Mouse (Mus musculus) heart, embryonic 14.5 days (tissue): Measurements from ENCODE around the gene Chst15. TPM values are rescaled to one million over a fixed set of nuclear protein-coding genes. Genes with fewer than 3 reads are reported as not detected.

Experiments
- ATAC-seq: fragments of 200-750 bp; cut with Nextera tagmentation; 2 replicates; pipeline ENCODE4 v1.8.0; 2017; ENCODE audit warnings: low read depth, moderate TSS enrichment; ENCODE audit not compliant: insufficient number of reproducible peaks, insufficient read depth, low FRiP score
- H3K27ac ChIP-seq, 2 experiments: fragments of 200-500 bp in 1 of 2; fragments of 300-500 bp in 1 of 2; sonication (generic) in 1 of 2; replicated peaks in 1 of 2; 2 replicates each; pipeline ENCODE4 v1.5.1; 2012 to 2014; ENCODE audit warnings: low read depth in 2 of 2, low read length in 2 of 2, control low read depth in 1 of 2, mild to moderate bottlenecking in 1 of 2, mixed read lengths in 1 of 2; ENCODE audit not compliant: control insufficient read depth in 1 of 2, insufficient read depth in 1 of 2
- H3K27me3 ChIP-seq: fragments of 300-500 bp; sonication (generic); 2 replicates; pipeline ENCODE4 v1.6.1; 2014; ENCODE audit warnings: mild to moderate bottlenecking, low read length, control low read depth; ENCODE audit not compliant: control insufficient read depth, insufficient read depth
- H3K36me3 ChIP-seq: fragments of 300-500 bp; sonication (generic); 2 replicates; pipeline ENCODE4 v1.6.1; 2014; ENCODE audit warnings: mild to moderate bottlenecking, control low read depth, low read length, mixed read lengths; ENCODE audit not compliant: control insufficient read depth, insufficient read depth
- H3K4me1 ChIP-seq, 2 experiments: fragments of 200-500 bp in 1 of 2; fragments of 300-500 bp in 1 of 2; sonication (generic) in 1 of 2; 2 replicates each; pipeline ENCODE4 v1.6.1; 2012 to 2014; ENCODE audit warnings: low read length in 2 of 2, control low read depth in 1 of 2, mixed read lengths in 1 of 2; ENCODE audit not compliant: control insufficient read depth in 2 of 2, insufficient read depth in 2 of 2
- H3K4me2 ChIP-seq: fragments of 300-500 bp; sonication (generic); 2 replicates; pipeline ENCODE4 v1.6.1; 2014; ENCODE audit warnings: mild to moderate bottlenecking, low read length
- H3K4me3 ChIP-seq, 2 experiments: fragments of 200-500 bp in 1 of 2; fragments of 300-500 bp in 1 of 2; sonication (generic) in 1 of 2; 2 replicates each; pipeline ENCODE4 v1.5.1; 2012 to 2014; ENCODE audit warnings: low read length in 2 of 2, mild to moderate bottlenecking in 2 of 2, control low read depth in 1 of 2, low read depth in 1 of 2, moderate library complexity in 1 of 2; ENCODE audit not compliant: control insufficient read depth in 1 of 2, insufficient read depth in 1 of 2
- H3K9ac ChIP-seq: fragments of 300-500 bp; sonication (generic); 2 replicates; pipeline ENCODE4 v1.6.1; 2014; ENCODE audit warnings: mild to moderate bottlenecking, low read length
- H3K9me3 ChIP-seq: fragments of 300-500 bp; sonication (generic); 2 replicates; pipeline ENCODE4 v1.6.1; 2016; ENCODE audit warnings: low read length, control low read depth; ENCODE audit not compliant: control insufficient read depth
- WGBS: fragments of 180-500 bp; shearing (Covaris S2); extraction: QIAGEN DNeasy Blood & Tissue Kit; methylation state at CpG from one replicate; pipeline ENCODE4 v1.1.7; 2014; 5-methylcytosine and 5-hydroxymethylcytosine counted together
- polyA plus RNA-seq: library from polyadenylated mRNA; unstranded; fragments of >200 nt; fragmentation: Nextera tagmentation; extraction: Ambion mirVana; gene quantifications from 2 replicates; pipeline ENCODE4 v1.2.1, GENCODE M21; 2014

Chst15 gene
- polyA plus RNA-seq, 1 experiment from 2014 or later, result 3.3 TPM

DNA sequence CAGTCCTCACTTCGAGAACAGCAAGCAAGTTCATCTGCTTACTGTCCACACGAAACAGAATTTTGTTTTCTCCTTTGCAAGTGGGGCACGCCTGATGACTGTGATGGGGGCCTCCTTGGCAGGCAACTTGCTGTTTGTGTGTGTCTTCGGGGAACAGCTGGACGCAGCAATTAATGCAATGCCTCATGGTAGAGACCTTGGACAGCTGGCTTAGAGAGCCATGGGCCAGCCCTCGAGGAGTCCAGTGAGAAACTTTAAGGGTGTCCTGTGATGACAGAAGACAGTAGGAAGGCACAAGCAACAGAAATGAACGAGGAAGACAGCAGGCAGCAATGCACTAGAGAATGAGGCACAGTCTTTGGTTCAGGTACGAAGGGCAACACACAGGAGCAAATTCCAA lies 46.7 kb downstream of the Chst15 start:
- no peaks in the 10 kb centered on the region; a peak in 1 of 4 replicates for H3K4me1 ChIP-seq
- H3K27ac ChIP-seq, result no peak overlapping the region
- no peaks in the 10 kb centered on the region for H3K27me3 ChIP-seq
- whole genome bisulfite sequencing, result 78% methylated on average over 8 of the region's 8 CpGs
- no peak overlapping the region for H3K4me2 ChIP-seq
- no peak overlapping the region for H3K4me3 ChIP-seq
- ATAC-seq, result no peak
- H3K9ac ChIP-seq, result no peak overlapping the region
- H3K9me3 ChIP-seq, result no peaks in the 10 kb centered on the region
- H3K36me3 ChIP-seq, result peaks cover 5% of the 10 kb centered on the region; the same call in 1 of the 2 replicates

DNA sequence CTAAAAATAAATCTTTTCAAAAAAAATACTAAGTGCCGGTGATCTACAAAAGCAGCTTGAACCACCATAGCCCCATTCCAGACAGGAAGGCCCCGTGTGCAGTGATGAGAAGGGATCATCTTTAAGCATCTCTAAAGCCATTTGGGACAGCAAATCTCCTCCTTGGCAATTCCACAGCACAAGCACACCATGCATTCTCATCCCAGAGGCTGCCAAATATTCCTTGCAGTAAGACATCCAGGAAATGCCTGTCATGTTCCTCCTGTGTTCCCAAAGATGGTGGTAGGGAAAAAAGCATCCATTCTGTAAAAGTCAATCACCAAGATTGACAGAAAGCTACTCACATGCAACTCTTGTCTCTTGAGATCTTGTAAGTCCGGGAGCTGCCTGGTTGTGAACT lies 47.4 kb downstream of the Chst15 start:
- WGBS, result 76% methylated on average over 3 of the region's 3 CpGs
- Histone ChIP-seq H3K9me3 (no peaks in the 10 kb centered on the region), H3K4me1 (peaks cover 1 to 2% of the 10 kb centered on the region in 2 experiments; a peak in 2 of 4 replicates), H3K36me3 (peaks cover 5% of the 10 kb centered on the region; the same call in 1 of the 2 replicates), H3K4me3 (no peak overlapping the region), H3K27me3 (no peaks in the 10 kb centered on the region), H3K4me2 (no peak overlapping the region), H3K27ac (no peak overlapping the region), H3K9ac (no peak overlapping the region)
- no peak for ATAC-seq

DNA sequence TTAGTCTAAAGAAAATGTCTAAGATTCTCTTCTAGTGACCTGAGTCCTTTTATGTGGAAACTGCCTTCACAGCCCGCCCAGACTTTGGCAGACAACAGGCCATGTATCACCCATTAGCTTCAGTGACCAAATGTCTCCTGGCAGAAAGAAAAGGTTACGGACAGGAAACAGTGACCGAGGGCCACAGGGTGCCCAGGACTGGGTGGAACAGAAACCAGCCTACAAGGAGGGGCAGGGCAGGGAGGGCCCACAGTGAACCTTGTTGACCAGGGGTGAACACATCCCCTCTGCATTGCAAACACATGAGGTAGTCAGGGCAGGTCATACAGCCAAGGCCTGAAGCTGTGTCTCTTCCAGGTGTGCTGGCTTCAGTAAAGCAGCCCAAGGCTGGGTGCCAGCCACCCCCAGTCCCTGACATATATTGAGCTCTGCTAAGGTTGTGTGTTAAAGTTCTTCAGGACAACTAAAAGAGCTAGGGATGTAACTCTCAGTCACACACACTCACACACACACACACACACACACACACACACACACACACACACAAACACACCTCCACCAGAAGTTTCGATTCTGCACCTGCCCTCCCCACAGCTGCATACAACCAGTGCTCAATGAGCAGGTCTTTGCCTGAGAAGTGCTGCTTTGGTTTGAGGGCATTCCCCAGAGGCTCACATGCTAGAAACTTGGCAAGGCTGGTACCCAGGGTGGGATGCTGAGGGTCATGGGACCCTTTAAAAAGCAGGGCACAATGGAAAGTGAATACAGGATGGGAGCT lies 49.1 kb downstream of the Chst15 start:
- Histone ChIP-seq H3K4me2 (no peak overlapping the region), H3K9me3 (no peaks in the 10 kb centered on the region), H3K36me3 (peaks cover 5% of the 10 kb centered on the region; the same call in 1 of the 2 replicates), H3K27ac (no peak overlapping the region), H3K27me3 (no peaks in the 10 kb centered on the region), H3K9ac (no peak overlapping the region), H3K4me1 (peaks cover 3 to 11% of the 10 kb centered on the region in 2 experiments; a peak in 3 of 4 replicates), H3K4me3 (no peak overlapping the region)
- 84% methylated on average over 4 of the region's 4 CpGs for WGBS
- ATAC-seq, result no peak

- Histone ChIP-seq H3K27ac (no peak overlapping the region), H3K4me3 (no peak overlapping the region), H3K36me3 (peaks cover 3% of the 10 kb centered on the region; the same call in 1 of the 2 replicates), H3K9ac (no peak overlapping the region), H3K4me1 (peaks cover 8 to 21% of the 10 kb centered on the region in 2 experiments; a peak in 3 of 4 replicates), H3K27me3 (no peaks in the 10 kb centered on the region), H3K4me2 (no peak overlapping the region), H3K9me3 (no peaks in the 10 kb centered on the region)
- 32% methylated on average over 3 of the region's 3 CpGs for WGBS
- ATAC-seq, result 0 out of 2 replicates have a peak, but pooled peaks have one; percentile 31
These were observed 52.3 kb downstream of the Chst15 start for GRCm38 (mm10) chr7:132264763-132265162.

DNA sequence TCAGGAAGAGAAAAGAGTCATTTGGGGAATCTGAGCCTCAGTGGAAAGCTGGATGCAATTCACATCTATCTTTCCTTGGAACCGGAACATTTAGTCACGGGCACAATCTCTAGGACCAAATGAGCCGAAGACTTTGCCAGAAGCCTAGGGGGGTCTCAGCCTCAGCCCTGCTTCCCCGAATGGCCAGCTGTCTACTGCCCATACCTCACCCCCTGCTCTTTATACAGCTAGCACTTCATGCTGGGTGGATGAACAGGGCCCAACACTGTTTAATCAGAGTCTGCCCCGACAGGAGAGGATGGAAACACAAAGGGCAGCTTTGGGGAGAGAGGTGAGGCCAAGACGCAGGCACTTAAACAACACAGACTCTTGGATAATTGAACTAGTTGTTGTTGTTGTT lies 53.8 kb downstream of the Chst15 start:
- Histone ChIP-seq H3K9ac (no peak overlapping the region), H3K36me3 (no peaks in the 10 kb centered on the region), H3K4me1 (peaks cover 8 to 21% of the 10 kb centered on the region in 2 experiments; a peak in 3 of 4 replicates), H3K4me2 (no peak overlapping the region), H3K9me3 (no peaks in the 10 kb centered on the region), H3K27ac (no peak overlapping the region), H3K4me3 (no peak overlapping the region), H3K27me3 (no peaks in the 10 kb centered on the region)
- 67% methylated on average over 6 of the region's 6 CpGs for WGBS
- ATAC-seq, result no peak

DNA sequence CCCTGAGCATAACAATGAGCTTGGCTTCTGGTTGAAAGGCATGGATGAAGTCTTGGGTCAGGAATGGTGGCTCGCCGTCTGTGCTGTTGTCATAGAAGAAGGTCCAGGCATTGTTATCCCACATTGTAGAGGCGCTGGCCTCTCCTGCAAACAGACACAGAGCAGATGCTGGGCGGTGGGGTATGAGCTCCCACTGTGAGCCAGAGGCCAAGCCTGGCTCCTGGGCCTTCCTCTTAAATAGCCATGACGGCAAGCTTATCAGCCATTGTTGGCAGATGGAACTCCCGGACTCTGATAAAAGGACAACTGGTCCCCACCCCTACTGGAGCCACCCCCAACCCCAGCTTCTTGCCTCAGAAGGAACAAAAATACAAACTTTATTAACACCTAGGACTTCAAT lies 54.3 kb downstream of the Chst15 start:
- peaks cover 8 to 21% of the 10 kb centered on the region in 2 experiments; a peak in 3 of 4 replicates for H3K4me1 ChIP-seq
- no peak for ATAC-seq
- 18% methylated on average over 6 of the region's 6 CpGs for WGBS

DNA sequence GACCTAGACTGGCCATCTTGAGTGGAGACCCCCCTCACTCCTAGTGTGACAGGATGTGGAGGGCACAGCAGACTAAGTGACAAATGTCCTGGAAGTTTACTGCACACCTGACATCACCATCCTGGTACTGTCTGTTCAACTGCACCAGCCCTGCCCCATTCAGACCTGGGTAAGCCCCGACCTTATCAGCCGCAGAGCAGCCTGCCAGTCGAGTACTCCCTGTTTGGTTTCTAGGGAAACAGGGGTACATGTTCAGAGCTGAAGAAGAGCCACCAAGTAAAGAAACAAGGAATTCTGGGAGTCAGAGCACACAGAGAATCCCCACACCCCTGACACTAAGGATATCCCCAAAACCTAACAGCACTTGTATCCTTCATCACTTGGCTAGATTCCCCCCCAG lies 55.1 kb downstream of the Chst15 start:
- H3K4me1 ChIP-seq, result peaks cover 8 to 21% of the 10 kb centered on the region in 2 experiments; a peak in 3 of 4 replicates
- H3K36me3 ChIP-seq, result no peaks in the 10 kb centered on the region
- WGBS, result 11% methylated on average over 3 of the region's 3 CpGs
- no peak overlapping the region for H3K4me2 ChIP-seq
- H3K9me3 ChIP-seq, result no peaks in the 10 kb centered on the region
- H3K4me3 ChIP-seq, result no peak overlapping the region
- no peak for ATAC-seq
- H3K9ac ChIP-seq, result no peak overlapping the region
- no peaks in the 10 kb centered on the region for H3K27me3 ChIP-seq
- H3K27ac ChIP-seq, result no peak overlapping the region

More for the DNA sequence above, 54.3 kb downstream of the Chst15 start:
- H3K4me2 ChIP-seq, result no peak overlapping the region
- H3K4me3 ChIP-seq, result no peak overlapping the region
- no peak overlapping the region for H3K9ac ChIP-seq
- no peak overlapping the region for H3K27ac ChIP-seq
- no peaks in the 10 kb centered on the region for H3K36me3 ChIP-seq
- no peaks in the 10 kb centered on the region for H3K27me3 ChIP-seq
- no peaks in the 10 kb centered on the region for H3K9me3 ChIP-seq
